In the genomic region with DNA sequence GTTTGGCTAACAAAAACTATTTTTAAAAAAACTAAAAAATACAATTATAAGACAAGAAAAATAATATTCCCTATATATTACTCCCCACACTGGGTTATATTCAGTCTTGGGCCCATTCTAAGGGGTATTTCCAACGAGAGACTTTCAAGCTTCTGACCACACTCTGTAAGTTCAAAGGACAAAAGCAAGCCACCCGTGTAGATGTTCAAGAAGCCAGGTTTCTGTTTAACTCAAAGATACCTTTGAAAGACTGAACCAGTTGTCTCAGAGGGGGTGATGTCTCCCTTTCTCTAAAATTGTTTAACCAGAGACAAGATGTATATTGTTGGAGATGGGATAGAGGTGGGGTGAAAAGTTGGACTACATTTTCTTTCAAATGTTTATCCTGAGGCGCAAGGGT, we compare ENCODE assay signal across 25 mouse cellular contexts. TPM values are rescaled to one million over a fixed set of nuclear protein-coding genes. Genes with fewer than 3 reads are reported as not detected.
A peak's percentile ranks its signal among the peaks of the same experiment; 100 is the strongest.
DNase-seq lines count a peak whose midpoint lies in the region; ATAC-seq and TF ChIP-seq lines count a peak whose summit lies in the region.
"Had no signal": no experiment of that assay in that cellular context is flagged by ENCODE, and none has a peak within 500 bp of the region (broad histone marks: within the 10 kb centered on the region; RNA-seq: fewer than 3 reads in every experiment).

No protein-coding gene starts in this region.

- H3K27me3 ChIP-seq in heart, postnatal 0 days (ENCODE audit: control insufficient read depth, insufficient read depth, low read length) = no peaks in the 10 kb centered on the region
- H3K27me3 ChIP-seq in liver, adult 2 months (ENCODE audit: control insufficient read depth, insufficient read depth, low read length) = no peaks in the 10 kb centered on the region
- H3K27me3 ChIP-seq: lung, embryonic 15.5 days; midbrain, embryonic 12.5 days had no signal

- no peak for DNase-seq in heart, postnatal 0 days (ENCODE audit: low spot score)
- no peak for DNase-seq in heart, adult 9 months (ENCODE audit: low spot score in 2 of 2)
- no peak for DNase-seq in liver, adult 2 months (ENCODE audit: extremely low read depth, low read depth, low spot score)
- DNase-seq in liver = no peak
- peak; percentile 39 for DNase-seq in induced T-regulatory cell, adult 2 months (ENCODE audit: low read depth)
- peak; percentile 35 for DNase-seq in yolk sac, embryonic 10.5 days (ENCODE audit: low spot score)
- no peak for DNase-seq in lung, postnatal 36 days
- DNase-seq: adrenal gland, postnatal 25 days; cerebellum, adult 2 months; gastrocnemius, postnatal 14 days; retina, postnatal 1 day had no signal

- H3K36me3 ChIP-seq in heart, postnatal 0 days (replicated peaks; ENCODE audit: control insufficient read depth, insufficient read depth, low read length) = peaks cover 20% of the 10 kb centered on the region
- no peaks in the 10 kb centered on the region; the same call in 1 of the 2 replicates for H3K36me3 ChIP-seq in liver, adult 2 months (ENCODE audit: control insufficient read depth, insufficient read depth, low read length)

- TF ChIP-seq CTCF in heart, postnatal 0 days (IDR thresholded peaks at IDR 0.05; ENCODE audit: low read depth) = no peak
- no peak for TF ChIP-seq CTCF in liver, adult 2 months (IDR thresholded peaks at IDR 0.05; ENCODE audit: low read depth, low read length)

- H3K4me3 ChIP-seq in heart, postnatal 0 days (ENCODE audit: low read depth, low read length) = no peak overlapping the region
- H3K4me3 ChIP-seq in liver, adult 2 months (ENCODE audit: insufficient read depth, low read depth, low read length) = no peak overlapping the region
- H3K4me3 ChIP-seq: embryonic facial prominence, embryonic 10.5 days; hindbrain, embryonic 10.5 days; limb, embryonic 10.5 days; midbrain, embryonic 12.5 days had no signal

- H3K4me2 ChIP-seq in heart, postnatal 0 days (ENCODE audit: low read depth, low read length) = no peak overlapping the region
- H3K4me2 ChIP-seq: midbrain, embryonic 12.5 days had no signal

- no peak overlapping the region for H3K9ac ChIP-seq in heart, postnatal 0 days (replicated peaks; ENCODE audit: low read depth, low read length)
- H3K9ac ChIP-seq in liver, adult 2 months (ENCODE audit: low read depth, low read length) = no peak overlapping the region
- H3K9ac ChIP-seq: lung, embryonic 15.5 days; midbrain, embryonic 12.5 days had no signal

- no peak for TF ChIP-seq EP300 in heart, postnatal 0 days (IDR thresholded peaks at IDR 0.05; ENCODE audit: low read depth)

- TF ChIP-seq POLR2A in liver, adult 2 months (IDR thresholded peaks at IDR 0.05; ENCODE audit: extremely low read depth, insufficient read depth, low read length) = no peak

- ATAC-seq in heart, postnatal 0 days (ENCODE audit: insufficient read depth, low read depth) = no peak

- H3K79me2 ChIP-seq in liver, adult 2 months (ENCODE audit: control insufficient read depth, insufficient read depth, low read length) = peaks cover 3% of the 10 kb centered on the region; the same call in 1 of the 2 replicates

- H3K27ac ChIP-seq in heart, postnatal 0 days (ENCODE audit: low read depth) = peak overlapping the region; percentile 99
- 0 out of 2 replicates have a peak overlapping the region, but pooled peaks have one; percentile 31 for H3K27ac ChIP-seq in liver, adult 2 months (replicated peaks; ENCODE audit: insufficient read depth, low read depth, low read length)
- H3K27ac ChIP-seq: embryonic facial prominence, embryonic 10.5 days; hindbrain, embryonic 10.5 days; limb, embryonic 10.5 days; midbrain, embryonic 12.5 days had no signal

- no peaks in the 10 kb centered on the region for H3K9me3 ChIP-seq in heart, postnatal 0 days (replicated peaks; ENCODE audit: control insufficient read depth, low read length)
- H3K9me3 ChIP-seq: embryonic facial prominence, embryonic 10.5 days; hindbrain, embryonic 10.5 days; limb, embryonic 10.5 days; lung, embryonic 15.5 days; midbrain, embryonic 12.5 days had no signal

- H3K4me1 ChIP-seq in heart, postnatal 0 days (ENCODE audit: control insufficient read depth, insufficient read depth) = peaks cover 45% of the 10 kb centered on the region
- H3K4me1 ChIP-seq in liver, adult 2 months (ENCODE audit: control insufficient read depth, insufficient read depth, low read length) = peaks cover 20% of the 10 kb centered on the region
- H3K4me1 ChIP-seq: midbrain, embryonic 12.5 days had no signal

- 87% methylated on average over 3 of the region's 3 CpGs for WGBS in heart, postnatal 0 days
- WGBS in liver, adult 2 months = 68% methylated on average over 3 of the region's 3 CpGs

RNA-seq across cellular contexts. Expression of a gene that starts 16.6 kb away (rescaled TPM):
- 6.2 and 6.8 TPM in 2 replicates for total RNA-seq in heart, postnatal 0 days (2014; rRNA removed; ENCODE audit: low replicate concordance)
- 8.9 and 9.0 TPM in 2 replicates for polyA plus RNA-seq in heart, postnatal 0 days (2015; fragmentation: Nextera tagmentation; extraction: Ambion mirVana)
- total RNA-seq in liver, adult 2 months (2014; rRNA removed) = 0.28 and 0.54 TPM in 2 replicates
- 3.4 and 3.8 TPM in 2 replicates for polyA plus RNA-seq in liver, adult 2 months (2012; rRNA removed)

RNA-seq across cellular contexts. Expression of a gene that starts 22.4 kb away (rescaled TPM):
- 20.9 and 27.3 TPM in 2 replicates for total RNA-seq in heart, postnatal 0 days (2014; rRNA removed; ENCODE audit: low replicate concordance)
- polyA plus RNA-seq in heart, postnatal 0 days (2015; fragmentation: Nextera tagmentation; extraction: Ambion mirVana) = 25.0 and 28.1 TPM in 2 replicates
- total RNA-seq in liver, adult 2 months (2014; rRNA removed) = 113 and 126 TPM in 2 replicates
- polyA plus RNA-seq in liver, adult 2 months (2012; rRNA removed) = 170 and 175 TPM in 2 replicates

RNA-seq across cellular contexts. Expression of a gene that starts 38.3 kb away (rescaled TPM):
- total RNA-seq in heart, postnatal 0 days (2014; rRNA removed; ENCODE audit: low replicate concordance) = 0.39 TPM in 1 of 2 replicates, not detected in the other
- polyA plus RNA-seq in heart, postnatal 0 days (2015; fragmentation: Nextera tagmentation; extraction: Ambion mirVana) = 1.2 and 1.3 TPM in 2 replicates
- total RNA-seq in liver, adult 2 months (2014; rRNA removed) = 0.34 and 0.46 TPM in 2 replicates
- polyA plus RNA-seq in liver, adult 2 months (2012; rRNA removed) = 0.60 and 0.64 TPM in 2 replicates
- total RNA-seq: common myeloid progenitor, adult 5-6 weeks; gastrocnemius, postnatal 14 days; layer of hippocampus, postnatal 10 days; left cerebral cortex, adult 8-10 months; megakaryocyte progenitor cell, adult 5-6 weeks; monocyte, adult 5-6 weeks had no signal
- polyA plus RNA-seq: cerebellum, adult 2 months; frontal cortex, adult 2 months had no signal

RNA-seq across cellular contexts. Expression of a gene that starts 47.0 kb away (rescaled TPM):
- total RNA-seq in heart, postnatal 0 days (2014; rRNA removed; ENCODE audit: low replicate concordance) = 0.04 and 0.19 TPM in 2 replicates
- 0.08 TPM in 1 of 2 replicates, not detected in the other for polyA plus RNA-seq in heart, postnatal 0 days (2015; fragmentation: Nextera tagmentation; extraction: Ambion mirVana)
- total RNA-seq in liver, adult 2 months (2014; rRNA removed) = under 0.01 and 0.09 TPM in 2 replicates
- polyA plus RNA-seq in liver, adult 2 months (2012; rRNA removed) = 0.04 and 0.05 TPM in 2 replicates
- total RNA-seq: megakaryocyte progenitor cell, adult 5-6 weeks; MEL; monocyte, adult 5-6 weeks had no signal
- polyA plus RNA-seq: forebrain, embryonic 11.5 days; intestine, embryonic 14.5 days had no signal

RNA-seq across cellular contexts. Expression of a gene that starts 49.9 kb away (rescaled TPM):
- 23.6 and 25.2 TPM in 2 replicates for total RNA-seq in heart, postnatal 0 days (2014; rRNA removed; ENCODE audit: low replicate concordance)
- polyA plus RNA-seq in heart, postnatal 0 days (2015; fragmentation: Nextera tagmentation; extraction: Ambion mirVana) = 45.1 and 46.7 TPM in 2 replicates
- 44.1 and 52.2 TPM in 2 replicates for total RNA-seq in liver, adult 2 months (2014; rRNA removed)
- polyA plus RNA-seq in liver, adult 2 months (2012; rRNA removed) = 36.6 and 50.5 TPM in 2 replicates

Comparison
In these comparisons a context has a peak if more than half of its experiments do, and no peak if none do; other contexts are left out.
1. DNase-seq: peak in induced T-regulatory cell, adult 2 months (single experiment) and yolk sac, embryonic 10.5 days (single experiment); none in heart, postnatal 0 days (single experiment), heart, adult 9 months (0 of 2), liver, adult 2 months (single experiment), liver (single experiment) and lung, postnatal 36 days (single experiment).